9 mouse cellular contexts compared by ENCODE assay signal in the genomic region with DNA sequence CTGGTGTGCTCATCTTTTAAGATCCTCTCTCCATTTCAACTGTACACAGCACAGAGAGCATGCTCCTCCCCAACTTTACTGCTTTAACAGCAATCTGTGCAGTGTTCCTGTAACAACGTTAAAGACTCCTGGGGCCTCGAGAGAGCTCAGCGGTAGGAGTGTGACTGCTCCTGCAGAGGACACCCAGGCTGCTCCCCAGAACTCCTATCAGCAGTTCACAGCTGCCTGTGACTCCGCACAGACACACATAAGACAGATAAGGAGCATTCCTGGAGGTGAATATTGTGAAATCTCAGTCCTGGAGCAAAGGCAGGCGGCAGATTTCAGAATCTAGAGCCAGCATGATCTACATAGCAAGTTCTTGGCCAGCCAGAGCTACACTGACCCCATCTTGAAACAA. TPM values are rescaled to one million over a fixed set of nuclear protein-coding genes. Genes with fewer than 3 reads are reported as not detected.
DNase-seq lines count a peak whose midpoint lies in the region; ATAC-seq lines count a peak whose summit lies in the region.
"Had no signal": no experiment of that assay in that cellular context is flagged by ENCODE, and none has a peak within 500 bp of the region (broad histone marks: within the 10 kb centered on the region; RNA-seq: fewer than 3 reads in every experiment).

No protein-coding gene starts in this region.

- 91% methylated on average over 5 of the region's 5 CpGs for WGBS in hindbrain, embryonic 12.5 days
- 83% methylated on average over 5 of the region's 5 CpGs for WGBS in hindbrain, embryonic 16.5 days
- 13% methylated on average over 5 of the region's 5 CpGs for WGBS in heart, embryonic 13.5 days
- 24% methylated on average over 5 of the region's 5 CpGs for WGBS in liver, embryonic 16.5 days (ENCODE audit: insufficient replicate concordance)

- no peaks in the 10 kb centered on the region for H3K9me3 ChIP-seq in hindbrain, embryonic 12.5 days (replicated peaks)
- H3K9me3 ChIP-seq in hindbrain, embryonic 16.5 days (ENCODE audit: control insufficient read depth, low read length), result no peaks in the 10 kb centered on the region
- H3K9me3 ChIP-seq in heart, embryonic 13.5 days, result no peaks in the 10 kb centered on the region
- no peaks in the 10 kb centered on the region for H3K9me3 ChIP-seq in liver, embryonic 16.5 days (replicated peaks; ENCODE audit: control insufficient read depth, low read length)

- peak; percentile 29 for DNase-seq in NIH3T3 (ENCODE audit: low read depth)
- DNase-seq in urinary bladder, adult 2 months (ENCODE audit: low spot score), result no peak
- no peak for DNase-seq in left cerebral cortex, postnatal 25 days (ENCODE audit: low spot score in 2 of 2)
- DNase-seq: thymus, adult 18-20 months had no signal

- intact Hi-C loops in left cerebral cortex, postnatal 25 days (cut with DNase I), result no loop called here

- ATAC-seq in hindbrain, embryonic 12.5 days (ENCODE audit: low FRiP score), result peak; percentile 15; the same call in 1 of the 2 replicates
- ATAC-seq in hindbrain, embryonic 16.5 days, result no peak; the same call in 1 of the 2 replicates
- ATAC-seq in heart, embryonic 13.5 days (ENCODE audit: extremely low read depth, insufficient number of reproducible peaks, low FRiP score, low TSS enrichment), result 0 out of 2 replicates have a peak, but pooled peaks have one; percentile 28
- ATAC-seq in liver, embryonic 16.5 days (ENCODE audit: low read depth), result peak; percentile 79
- ATAC-seq in inflammation-experienced regulatory T-cells, adult 6 months, result no peak

- no peak overlapping the region for H3K4me2 ChIP-seq in hindbrain, embryonic 12.5 days (replicated peaks)
- H3K4me2 ChIP-seq in hindbrain, embryonic 16.5 days (ENCODE audit: low read length), result no peak overlapping the region
- no peak overlapping the region for H3K4me2 ChIP-seq in heart, embryonic 13.5 days
- H3K4me2 ChIP-seq in liver, embryonic 16.5 days (ENCODE audit: low read depth, low read length), result no peak overlapping the region

- 0 out of 2 replicates have a peak, but pooled peaks cover 2% of the 10 kb centered on the region for H3K4me1 ChIP-seq in hindbrain, embryonic 12.5 days
- H3K4me1 ChIP-seq in hindbrain, embryonic 16.5 days (ENCODE audit: control insufficient read depth, insufficient read depth, low read depth, low read length), result no peaks in the 10 kb centered on the region; the same call in 1 of the 2 replicates
- H3K4me1 ChIP-seq in heart, embryonic 13.5 days, result peaks cover 18% of the 10 kb centered on the region
- H3K4me1 ChIP-seq in liver, embryonic 16.5 days (ENCODE audit: control insufficient read depth, low read depth, low read length), result peaks cover 6% of the 10 kb centered on the region

- H3K36me3 ChIP-seq in hindbrain, embryonic 12.5 days, result peaks cover 42% of the 10 kb centered on the region
- H3K36me3 ChIP-seq in hindbrain, embryonic 16.5 days (ENCODE audit: control insufficient read depth, insufficient read depth, low read length), result peaks cover 14% of the 10 kb centered on the region; the same call in 1 of the 2 replicates
- peaks cover 86% of the 10 kb centered on the region for H3K36me3 ChIP-seq in heart, embryonic 13.5 days
- peaks cover 7% of the 10 kb centered on the region for H3K36me3 ChIP-seq in liver, embryonic 16.5 days (ENCODE audit: control insufficient read depth, insufficient read depth)

- no peak overlapping the region for H3K27ac ChIP-seq in hindbrain, embryonic 12.5 days
- H3K27ac ChIP-seq in hindbrain, embryonic 16.5 days (ENCODE audit: low read depth, low read length), result no peak overlapping the region
- peak overlapping the region; percentile 72 for H3K27ac ChIP-seq in heart, embryonic 13.5 days (replicated peaks)
- H3K27ac ChIP-seq in liver, embryonic 16.5 days (ENCODE audit: low read length), result no peak overlapping the region

- no peak overlapping the region for H3K4me3 ChIP-seq in hindbrain, embryonic 12.5 days
- H3K4me3 ChIP-seq in hindbrain, embryonic 16.5 days (ENCODE audit: low read length), result no peak overlapping the region
- no peak overlapping the region for H3K4me3 ChIP-seq in heart, embryonic 13.5 days
- no peak overlapping the region for H3K4me3 ChIP-seq in liver, embryonic 16.5 days (ENCODE audit: low read depth, low read length)

- H3K9ac ChIP-seq in hindbrain, embryonic 12.5 days, result no peak overlapping the region
- no peak overlapping the region for H3K9ac ChIP-seq in hindbrain, embryonic 16.5 days (ENCODE audit: low read depth, low read length)
- H3K9ac ChIP-seq in heart, embryonic 13.5 days, result peak overlapping the region; percentile 26; the same call in 1 of the 2 replicates
- no peak overlapping the region for H3K9ac ChIP-seq in liver, embryonic 16.5 days (ENCODE audit: low read depth, low read length)

- H3K27me3 ChIP-seq in hindbrain, embryonic 12.5 days, result no peaks in the 10 kb centered on the region
- H3K27me3 ChIP-seq in hindbrain, embryonic 16.5 days (replicated peaks; ENCODE audit: control insufficient read depth, insufficient read depth, low read length), result no peaks in the 10 kb centered on the region
- H3K27me3 ChIP-seq in heart, embryonic 13.5 days (replicated peaks), result no peaks in the 10 kb centered on the region
- H3K27me3 ChIP-seq in liver, embryonic 16.5 days (ENCODE audit: control insufficient read depth, insufficient read depth, low read depth, low read length), result no peaks in the 10 kb centered on the region

RNA-seq across cellular contexts. Expression of gene Zbtb2, which starts 17.6 kb away (rescaled TPM):
- 18.1 and 19.3 TPM in 2 replicates for polyA plus RNA-seq in hindbrain, embryonic 12.5 days (2016; fragmentation: Nextera tagmentation; extraction: Ambion mirVana)
- 11.7 and 15.2 TPM in 2 replicates for polyA plus RNA-seq in hindbrain, embryonic 16.5 days (2015; fragmentation: Nextera tagmentation; extraction: Ambion mirVana)
- polyA plus RNA-seq in heart, embryonic 13.5 days (2015; fragmentation: Nextera tagmentation; extraction: Ambion mirVana), result 10.2 and 10.5 TPM in 2 replicates
- polyA plus RNA-seq in liver, embryonic 16.5 days (2015; fragmentation: Nextera tagmentation; extraction: Ambion mirVana), result 3.9 and 4.2 TPM in 2 replicates
- polyA plus RNA-seq in urinary bladder, adult 2 months (2012; rRNA removed), result 8.4 and 9.6 TPM in 2 replicates
- 10 to 100 TPM in 2 of 3 experiments, 1 to 10 TPM in 1; 9.1 to 11.5 (median 11.1) TPM for polyA plus RNA-seq in inflammation-experienced regulatory T-cells, adult 6 months (2017; shearing (Covaris generic))
- 10 to 100 TPM in 1 of 2 experiments, 1 to 10 TPM in 1; 9.8 to 10.5 TPM for total RNA-seq in left cerebral cortex, postnatal 25 days (2021)

RNA-seq across cellular contexts. Expression of gene Rmnd1, which starts 26.7 kb away (rescaled TPM):
- 45.4 and 52.6 TPM in 2 replicates for polyA plus RNA-seq in hindbrain, embryonic 12.5 days (2016; fragmentation: Nextera tagmentation; extraction: Ambion mirVana)
- 41.9 and 49.2 TPM in 2 replicates for polyA plus RNA-seq in hindbrain, embryonic 16.5 days (2015; fragmentation: Nextera tagmentation; extraction: Ambion mirVana)
- 70.5 and 84.8 TPM in 2 replicates for polyA plus RNA-seq in heart, embryonic 13.5 days (2015; fragmentation: Nextera tagmentation; extraction: Ambion mirVana)
- 16.4 and 22.9 TPM in 2 replicates for polyA plus RNA-seq in liver, embryonic 16.5 days (2015; fragmentation: Nextera tagmentation; extraction: Ambion mirVana)
- 43.3 and 49.1 TPM in 2 replicates for polyA plus RNA-seq in urinary bladder, adult 2 months (2012; rRNA removed)
- polyA plus RNA-seq in inflammation-experienced regulatory T-cells, adult 6 months (2017; shearing (Covaris generic)), result 10 to 100 TPM; 40.1 to 45.0 (median 42.4) TPM
- total RNA-seq in left cerebral cortex, postnatal 25 days (2021), result 10 to 100 TPM; 36.3 to 44.6 TPM

RNA-seq across cellular contexts. Expression of gene Armt1, which starts 26.8 kb away (rescaled TPM):
- 20.8 and 21.4 TPM in 2 replicates for polyA plus RNA-seq in hindbrain, embryonic 12.5 days (2016; fragmentation: Nextera tagmentation; extraction: Ambion mirVana)
- polyA plus RNA-seq in hindbrain, embryonic 16.5 days (2015; fragmentation: Nextera tagmentation; extraction: Ambion mirVana), result 10.6 and 10.9 TPM in 2 replicates
- 15.2 and 15.7 TPM in 2 replicates for polyA plus RNA-seq in heart, embryonic 13.5 days (2015; fragmentation: Nextera tagmentation; extraction: Ambion mirVana)
- 12.7 and 12.8 TPM in 2 replicates for polyA plus RNA-seq in liver, embryonic 16.5 days (2015; fragmentation: Nextera tagmentation; extraction: Ambion mirVana)
- 13.0 and 14.6 TPM in 2 replicates for polyA plus RNA-seq in urinary bladder, adult 2 months (2012; rRNA removed)
- polyA plus RNA-seq in inflammation-experienced regulatory T-cells, adult 6 months (2017; shearing (Covaris generic)), result 10 to 100 TPM; 34.1 to 38.4 (median 35.8) TPM
- total RNA-seq in left cerebral cortex, postnatal 25 days (2021), result 10 to 100 TPM; 19.5 to 22.0 TPM

Comparison
In these comparisons a context has a peak if more than half of its experiments do, and no peak if none do; other contexts are left out.
1. ATAC-seq: peak in hindbrain, embryonic 12.5 days (single experiment), heart, embryonic 13.5 days (single experiment) and liver, embryonic 16.5 days (single experiment); none in hindbrain, embryonic 16.5 days (single experiment) and inflammation-experienced regulatory T-cells, adult 6 months (single experiment).